Mouse (Mus musculus) splenic B cell, adult 2 months (primary cell): ENCODE measurements around the gene Creld2.
A peak's percentile ranks its signal among the peaks of the same experiment; 100 is the strongest.

Experiments
- DNase-seq: peaks from one replicate; pipeline ENCODE4 v3.0.0-alpha.2; 2011; ENCODE audit warnings: low read depth, low spot score
- H3K27me3 ChIP-seq: 2 replicates; pipeline ENCODE4 v1.6.1; 2012; ENCODE audit warnings: mild to moderate bottlenecking, low read length, moderate library complexity, mixed read lengths; ENCODE audit not compliant: control insufficient read depth, poor library complexity, insufficient read depth, severe bottlenecking
- H3K36me3 ChIP-seq: 2 replicates; pipeline ENCODE4 v1.6.1; 2012; ENCODE audit warnings: mild to moderate bottlenecking, low read length, moderate library complexity, mixed read lengths; ENCODE audit not compliant: control insufficient read depth, poor library complexity, insufficient read depth, severe bottlenecking

The Creld2 gene

GRCm38 (mm10) chr15:88864270-88865030 is 45.0 kb downstream of the Creld2 start:
- Histone ChIP-seq H3K27me3 (no peaks in the 10 kb centered on the region), H3K36me3 (no peaks in the 10 kb centered on the region; the same call in 1 of the 2 replicates)
- DNase-seq = no peak

- no peaks in the 10 kb centered on the region for H3K27me3 ChIP-seq
- H3K36me3 ChIP-seq = no peaks in the 10 kb centered on the region; the same call in 1 of the 2 replicates
- DNase-seq = no peak
Observed at GRCm38 (mm10) chr15:88865061-88865460, 45.6 kb downstream of the Creld2 start.

- no peaks in the 10 kb centered on the region; the same call in 1 of the 2 replicates for H3K36me3 ChIP-seq
- no peaks in the 10 kb centered on the region for H3K27me3 ChIP-seq
- DNase-seq = no peak
Observed at GRCm38 (mm10) chr15:88865888-88866695, 46.6 kb downstream of the Creld2 start.

GRCm38 (mm10) chr15:88866934-88867356 is 47.5 kb downstream of the Creld2 start:
- no peak for DNase-seq
- no peaks in the 10 kb centered on the region for H3K27me3 ChIP-seq
- no peaks in the 10 kb centered on the region; the same call in 1 of the 2 replicates for H3K36me3 ChIP-seq

GRCm38 (mm10) chr15:88867368-88868023 is 48.0 kb downstream of the Creld2 start:
- Histone ChIP-seq H3K27me3 (no peaks in the 10 kb centered on the region), H3K36me3 (no peaks in the 10 kb centered on the region; the same call in 1 of the 2 replicates)
- peak; percentile 69 for DNase-seq

- no peak for DNase-seq
- H3K27me3 ChIP-seq = no peaks in the 10 kb centered on the region
- H3K36me3 ChIP-seq = no peaks in the 10 kb centered on the region; the same call in 1 of the 2 replicates
Observed at GRCm38 (mm10) chr15:88868024-88868742, 48.7 kb downstream of the Creld2 start.

GRCm38 (mm10) chr15:88870418-88871185 is 51.2 kb downstream of the Creld2 start:
- no peak for DNase-seq
- Histone ChIP-seq H3K27me3 (no peaks in the 10 kb centered on the region), H3K36me3 (no peaks in the 10 kb centered on the region)

- Histone ChIP-seq H3K27me3 (no peaks in the 10 kb centered on the region), H3K36me3 (no peaks in the 10 kb centered on the region)
- no peak for DNase-seq
Observed at GRCm38 (mm10) chr15:88874061-88874460, 54.6 kb downstream of the Creld2 start.

- H3K36me3 ChIP-seq = no peaks in the 10 kb centered on the region
- no peak for DNase-seq
- H3K27me3 ChIP-seq = no peaks in the 10 kb centered on the region
Observed at GRCm38 (mm10) chr15:88874477-88874876, 55.0 kb downstream of the Creld2 start.

- no peak for DNase-seq
- Histone ChIP-seq H3K36me3 (no peaks in the 10 kb centered on the region), H3K27me3 (no peaks in the 10 kb centered on the region)
Observed at GRCm38 (mm10) chr15:88875625-88876081, 56.2 kb downstream of the Creld2 start.
